Mouse (Mus musculus) CH12.LX (cell line): ENCODE results near the gene Rsph6a.

Experiments used
- BHLHE40 ChIP-seq: IDR thresholded peaks from 2 replicates; pipeline ENCODE4 v1.6.1; 2011; ENCODE audit warnings: mild to moderate bottlenecking, low read depth, low read length, improper control_type of control experiment
- CHD2 ChIP-seq: IDR thresholded peaks from 2 replicates; pipeline ENCODE4 v1.6.1; 2011; ENCODE audit warnings: low read length, improper control_type of control experiment
- CTCF ChIP-seq, 2 experiments: IDR thresholded peaks in 1 of 2; conservative IDR thresholded peaks in 1 of 2; 2 replicates each; pipeline ENCODE4 v1.5.1; 2011 to 2012; ENCODE audit warnings: low read depth in 2 of 2, low read length in 2 of 2, improper control_type of control experiment in 1 of 2, inconsistent platforms in 1 of 2, mild to moderate bottlenecking in 1 of 2, moderate library complexity in 1 of 2
- EP300 ChIP-seq: IDR thresholded peaks from 2 replicates; pipeline ENCODE4 v1.6.1; 2011; ENCODE audit warnings: low read length, improper control_type of control experiment
- JUN ChIP-seq: IDR thresholded peaks from 2 replicates; pipeline ENCODE4 v1.6.1; 2011; ENCODE audit warnings: low read depth, mild to moderate bottlenecking, low read length, improper control_type of control experiment, moderate library complexity; ENCODE audit not compliant: insufficient read depth
- KAT2A ChIP-seq: IDR thresholded peaks from 2 replicates; pipeline ENCODE4 v1.6.1; 2012; ENCODE audit warnings: low read length, improper control_type of control experiment, inconsistent platforms; ENCODE audit not compliant: insufficient replicate concordance
- MAFK ChIP-seq: IDR thresholded peaks from 2 replicates; pipeline ENCODE4 v1.6.1; 2011; ENCODE audit warnings: low read length, improper control_type of control experiment; ENCODE audit not compliant: insufficient replicate concordance
- MAX ChIP-seq: IDR thresholded peaks from 2 replicates; pipeline ENCODE4 v1.6.1; 2011; ENCODE audit warnings: low read length, improper control_type of control experiment
- MXI1 ChIP-seq: IDR thresholded peaks from 2 replicates; pipeline ENCODE4 v1.6.1; 2011; ENCODE audit warnings: mild to moderate bottlenecking, low read depth, low read length, improper control_type of control experiment
- MYC ChIP-seq: IDR thresholded peaks from 2 replicates; pipeline ENCODE4 v1.6.1; 2011; ENCODE audit warnings: low read depth, mild to moderate bottlenecking, improper control_type of control experiment, low read length
- POLR2A ChIP-seq: IDR thresholded peaks from 2 replicates; pipeline ENCODE4 v1.6.1; 2011; ENCODE audit warnings: low read depth, mild to moderate bottlenecking, improper control_type of control experiment, low read length
- TCF12 ChIP-seq: IDR thresholded peaks from 2 replicates; pipeline ENCODE4 v1.6.1; 2014; ENCODE audit warnings: low read depth, mild to moderate bottlenecking, inconsistent platforms, low read length, improper control_type of control experiment
- USF1 ChIP-seq: IDR thresholded peaks from 2 replicates; pipeline ENCODE4 v1.6.1; 2014; ENCODE audit warnings: low read depth, mild to moderate bottlenecking, inconsistent platforms, low read length, improper control_type of control experiment
- USF2 ChIP-seq: conservative IDR thresholded peaks from 2 replicates; pipeline ENCODE4 v1.6.1; 2011; ENCODE audit warnings: low read depth, low read length, improper control_type of control experiment

- TF ChIP-seq USF1 = no peak
- TF ChIP-seq CHD2 = no peak
- TF ChIP-seq CTCF (conservative IDR thresholded peaks at IDR 0.05 in 1 of 2, IDR thresholded peaks at IDR 0.05 in 1 of 2; ENCODE audit: low read depth in 2 of 2, low read length in 2 of 2) = peak; percentile 36 to 61; a peak in 3 of 4 replicates
- no peak for TF ChIP-seq KAT2A
- TF ChIP-seq MAX = no peak
- no peak for TF ChIP-seq EP300
- no peak for TF ChIP-seq MAFK
- TF ChIP-seq MXI1 = no peak
- no peak for TF ChIP-seq POLR2A
- TF ChIP-seq BHLHE40 = no peak
- no peak for TF ChIP-seq MYC
- TF ChIP-seq JUN = no peak
- TF ChIP-seq USF2 = no peak
- TF ChIP-seq TCF12 = no peak
These were observed 19.0 kb downstream of the Rsph6a start for GRCm38 (mm10) chr7:19073504-19073903.
